Mouse (Mus musculus): ENCODE results near the gene Rai1. TPM values are rescaled to one million over a fixed set of nuclear protein-coding genes. Genes with fewer than 3 reads are reported as not detected.
A peak's percentile ranks its signal among the peaks of the same experiment; 100 is the strongest.

Rai1 gene
- polyA plus RNA-seq, 2 experiments: 29.7 to 62.1 TPM

GRCm38 (mm10) chr11:60061504-60062006 is 43.3 kb upstream of the Rai1 start:
- Histone ChIP-seq H3K4me3 (replicated peaks; ENCODE audit: low read length) (no peak overlapping the region), H3K9me3 (ENCODE audit: control insufficient read depth, low read length) (no peaks in the 10 kb centered on the region), H3K27me3 (ENCODE audit: control insufficient read depth, insufficient read depth, low read length) (no peaks in the 10 kb centered on the region), H3K4me2 (replicated peaks; ENCODE audit: low read depth, low read length, severe bottlenecking) (no peak overlapping the region), H3K27ac (replicated peaks; ENCODE audit: low read depth, low read length) (no peak overlapping the region), H3K4me1 (ENCODE audit: control insufficient read depth, insufficient read depth, low read length) (no peaks in the 10 kb centered on the region), H3K9ac (ENCODE audit: low read depth, low read length, severe bottlenecking) (no peak overlapping the region), H3K36me3 (ENCODE audit: control insufficient read depth, insufficient read depth, low read length) (no peaks in the 10 kb centered on the region)
- 81% methylated on average over 4 of the region's 4 CpGs for WGBS
- TF ChIP-seq POLR2A (IDR thresholded peaks at IDR 0.05; ENCODE audit: borderline replicate concordance, extremely low read depth, insufficient read depth, insufficient read length): no peak
- no peak for DNase-seq (ENCODE audit: low spot score)
- no peak for ATAC-seq (ENCODE audit: low FRiP score, low read depth)

- no peaks in the 10 kb centered on the region for H3K36me3 ChIP-seq (ENCODE audit: control insufficient read depth, insufficient read depth, low read length)
- no peak overlapping the region for H3K4me2 ChIP-seq (replicated peaks; ENCODE audit: low read depth, low read length, severe bottlenecking)
- WGBS: 39% methylated on average over 1 of the region's 1 CpGs
- no peaks in the 10 kb centered on the region for H3K27me3 ChIP-seq (ENCODE audit: control insufficient read depth, insufficient read depth, low read length)
- no peak overlapping the region for H3K4me3 ChIP-seq (replicated peaks; ENCODE audit: low read length)
- peak; percentile 11 for DNase-seq (ENCODE audit: low spot score)
- H3K9ac ChIP-seq (ENCODE audit: low read depth, low read length, severe bottlenecking): no peak overlapping the region
- no peak for ATAC-seq (ENCODE audit: low FRiP score, low read depth)
- H3K4me1 ChIP-seq (ENCODE audit: control insufficient read depth, insufficient read depth, low read length): no peaks in the 10 kb centered on the region
- no peak for TF ChIP-seq POLR2A (IDR thresholded peaks at IDR 0.05; ENCODE audit: borderline replicate concordance, extremely low read depth, insufficient read depth, insufficient read length)
- no peaks in the 10 kb centered on the region for H3K9me3 ChIP-seq (ENCODE audit: control insufficient read depth, low read length)
- no peak overlapping the region for H3K27ac ChIP-seq (replicated peaks; ENCODE audit: low read depth, low read length)
Measured at GRCm38 (mm10) chr11:60065267-60065666, 39.5 kb upstream of the Rai1 start.

- no peaks in the 10 kb centered on the region for H3K9me3 ChIP-seq (ENCODE audit: control insufficient read depth, low read length)
- no peak for DNase-seq (ENCODE audit: low spot score)
- no peak overlapping the region for H3K4me2 ChIP-seq (replicated peaks; ENCODE audit: low read depth, low read length, severe bottlenecking)
- no peak overlapping the region for H3K27ac ChIP-seq (replicated peaks; ENCODE audit: low read depth, low read length)
- H3K9ac ChIP-seq (ENCODE audit: low read depth, low read length, severe bottlenecking): no peak overlapping the region
- H3K27me3 ChIP-seq (ENCODE audit: control insufficient read depth, insufficient read depth, low read length): no peaks in the 10 kb centered on the region
- no peaks in the 10 kb centered on the region for H3K4me1 ChIP-seq (ENCODE audit: control insufficient read depth, insufficient read depth, low read length)
- WGBS: 88% methylated on average over 4 of the region's 4 CpGs
- ATAC-seq (ENCODE audit: low FRiP score, low read depth): no peak
- H3K4me3 ChIP-seq (replicated peaks; ENCODE audit: low read length): no peak overlapping the region
- TF ChIP-seq POLR2A (IDR thresholded peaks at IDR 0.05; ENCODE audit: borderline replicate concordance, extremely low read depth, insufficient read depth, insufficient read length): no peak
- no peaks in the 10 kb centered on the region for H3K36me3 ChIP-seq (ENCODE audit: control insufficient read depth, insufficient read depth, low read length)
Measured at GRCm38 (mm10) chr11:60067646-60068045, 37.2 kb upstream of the Rai1 start.

GRCm38 (mm10) chr11:60068631-60069030 is 36.2 kb upstream of the Rai1 start:
- H3K27ac ChIP-seq (replicated peaks; ENCODE audit: low read depth, low read length): no peak overlapping the region
- no peaks in the 10 kb centered on the region for H3K27me3 ChIP-seq (ENCODE audit: control insufficient read depth, insufficient read depth, low read length)
- no peak overlapping the region for H3K4me3 ChIP-seq (replicated peaks; ENCODE audit: low read length)
- no peak for TF ChIP-seq POLR2A (IDR thresholded peaks at IDR 0.05; ENCODE audit: borderline replicate concordance, extremely low read depth, insufficient read depth, insufficient read length)
- ATAC-seq (ENCODE audit: low FRiP score, low read depth) (no peak), DNase-seq (ENCODE audit: low spot score) (no peak)
- no peak overlapping the region for H3K9ac ChIP-seq (ENCODE audit: low read depth, low read length, severe bottlenecking)
- H3K4me1 ChIP-seq (ENCODE audit: control insufficient read depth, insufficient read depth, low read length): no peaks in the 10 kb centered on the region
- H3K9me3 ChIP-seq (ENCODE audit: control insufficient read depth, low read length): no peaks in the 10 kb centered on the region
- H3K36me3 ChIP-seq (ENCODE audit: control insufficient read depth, insufficient read depth, low read length): no peaks in the 10 kb centered on the region
- H3K4me2 ChIP-seq (replicated peaks; ENCODE audit: low read depth, low read length, severe bottlenecking): no peak overlapping the region

- Histone ChIP-seq H3K4me2 (replicated peaks; ENCODE audit: low read depth, low read length, severe bottlenecking) (no peak overlapping the region), H3K4me3 (replicated peaks; ENCODE audit: low read length) (no peak overlapping the region), H3K27me3 (ENCODE audit: control insufficient read depth, insufficient read depth, low read length) (no peaks in the 10 kb centered on the region), H3K27ac (replicated peaks; ENCODE audit: low read depth, low read length) (no peak overlapping the region), H3K9me3 (ENCODE audit: control insufficient read depth, low read length) (no peaks in the 10 kb centered on the region), H3K4me1 (ENCODE audit: control insufficient read depth, insufficient read depth, low read length) (no peaks in the 10 kb centered on the region), H3K9ac (ENCODE audit: low read depth, low read length, severe bottlenecking) (no peak overlapping the region), H3K36me3 (ENCODE audit: control insufficient read depth, insufficient read depth, low read length) (no peaks in the 10 kb centered on the region)
- 40% methylated on average over 8 of the region's 8 CpGs for WGBS
- no peak for ATAC-seq (ENCODE audit: low FRiP score, low read depth)
- DNase-seq (ENCODE audit: low spot score): peak; percentile 38
- TF ChIP-seq POLR2A (IDR thresholded peaks at IDR 0.05; ENCODE audit: borderline replicate concordance, extremely low read depth, insufficient read depth, insufficient read length): no peak
Measured at GRCm38 (mm10) chr11:60070599-60070998, 34.2 kb upstream of the Rai1 start.

GRCm38 (mm10) chr11:60071221-60071620 is 33.6 kb upstream of the Rai1 start:
- DNase-seq (ENCODE audit: low spot score): no peak
- no peaks in the 10 kb centered on the region for H3K36me3 ChIP-seq (ENCODE audit: control insufficient read depth, insufficient read depth, low read length)
- no peak overlapping the region for H3K9ac ChIP-seq (ENCODE audit: low read depth, low read length, severe bottlenecking)
- no peaks in the 10 kb centered on the region for H3K27me3 ChIP-seq (ENCODE audit: control insufficient read depth, insufficient read depth, low read length)
- ATAC-seq (ENCODE audit: low FRiP score, low read depth): no peak
- no peaks in the 10 kb centered on the region for H3K9me3 ChIP-seq (ENCODE audit: control insufficient read depth, low read length)
- H3K27ac ChIP-seq (replicated peaks; ENCODE audit: low read depth, low read length): no peak overlapping the region
- no peak for TF ChIP-seq POLR2A (IDR thresholded peaks at IDR 0.05; ENCODE audit: borderline replicate concordance, extremely low read depth, insufficient read depth, insufficient read length)
- no peak overlapping the region for H3K4me3 ChIP-seq (replicated peaks; ENCODE audit: low read length)
- no peaks in the 10 kb centered on the region for H3K4me1 ChIP-seq (ENCODE audit: control insufficient read depth, insufficient read depth, low read length)
- WGBS: 83% methylated on average over 6 of the region's 6 CpGs
- no peak overlapping the region for H3K4me2 ChIP-seq (replicated peaks; ENCODE audit: low read depth, low read length, severe bottlenecking)

Data from limb, embryonic 14.5 days (tissue).